Mouse (Mus musculus) ovary, adult 18-20 months (tissue): ENCODE measurements around the gene Hsd17b2.
A peak's percentile ranks its signal among the peaks of the same experiment; 100 is the strongest.
"Not testable (repeated sequence)": the region's sequence is repeated elsewhere in the genome, so short reads cannot be mapped to it uniquely, and the experiment has no call there.

Experiments
- DNase-seq: peaks from one replicate; pipeline ENCODE4 v3.0.0; 2022; ENCODE audit warnings: low spot score, mixed read lengths

The Hsd17b2 gene

DNA sequence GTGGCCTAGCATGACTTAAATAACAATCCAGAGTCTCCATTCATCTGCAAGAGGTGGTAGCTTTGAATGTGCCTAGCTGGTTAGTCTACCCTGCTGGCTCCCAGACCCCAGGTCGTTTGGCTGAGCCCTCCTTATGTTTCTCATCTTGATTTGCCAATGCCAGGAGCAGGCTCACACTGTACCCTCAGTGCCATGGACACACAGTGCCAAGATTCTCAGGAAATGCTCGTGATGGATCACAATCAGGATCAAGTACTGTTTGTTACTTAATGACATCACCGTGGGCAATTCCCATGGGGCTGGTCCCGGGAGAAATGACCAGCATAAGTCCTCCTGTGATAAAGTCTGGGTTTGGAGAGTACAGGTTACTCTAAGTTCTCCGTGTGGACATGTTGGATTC, 14.2 kb downstream of the Hsd17b2 start:
- DNase-seq, result no peak

DNA sequence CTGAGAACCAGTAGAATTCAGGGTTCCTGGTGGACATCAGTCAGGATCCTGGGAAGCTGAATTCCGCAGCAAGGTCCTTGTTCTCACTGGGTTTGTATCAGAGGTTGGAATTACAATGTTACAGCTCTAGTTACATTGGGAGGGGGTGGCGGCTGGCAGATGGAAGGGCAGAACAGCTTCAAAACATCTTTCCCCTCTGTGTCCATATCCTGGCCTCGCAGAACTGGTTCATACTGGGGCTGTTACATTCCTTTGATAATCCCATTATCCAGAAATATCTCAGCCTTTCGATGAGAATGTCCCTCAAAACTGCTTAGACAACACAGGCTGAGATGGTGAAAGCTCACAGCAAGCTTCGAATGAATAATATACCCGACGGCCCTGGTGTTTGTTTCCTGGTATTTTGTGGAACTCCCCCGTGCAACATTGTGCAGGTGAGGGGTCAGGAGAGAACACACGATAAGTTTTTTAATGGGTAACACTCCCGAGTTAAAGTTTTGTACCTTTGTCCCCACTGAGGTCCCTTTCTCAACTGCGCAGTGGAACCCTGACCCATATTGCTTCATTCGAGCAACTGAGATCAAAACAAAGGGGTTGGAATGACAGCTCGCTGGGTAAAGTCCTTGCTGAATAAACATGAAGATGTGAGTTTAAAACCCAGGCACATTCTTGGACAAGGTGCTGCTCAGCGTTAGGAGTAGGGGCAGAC, 16.6 kb downstream of the Hsd17b2 start:
- no peak for DNase-seq

DNA sequence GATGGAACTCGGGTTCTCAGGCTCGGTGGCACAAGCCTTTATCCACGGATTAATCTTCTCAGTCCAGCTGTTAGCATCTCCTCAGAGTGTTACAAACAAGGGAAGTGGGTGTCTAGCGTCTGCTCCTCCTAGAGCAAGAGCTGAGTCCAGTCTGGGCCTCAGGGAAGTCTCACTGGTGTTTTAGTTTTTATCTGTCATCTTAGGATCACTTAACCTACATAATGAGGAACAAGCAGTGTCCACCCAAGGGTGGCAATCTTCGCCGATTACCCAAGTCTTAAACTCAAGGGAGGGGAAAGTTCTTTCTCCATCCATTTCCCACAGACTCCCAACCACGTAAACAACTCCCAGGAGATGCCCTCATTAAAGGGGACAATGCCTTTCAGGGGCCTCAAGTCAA, 24.8 kb downstream of the Hsd17b2 start:
- no peak for DNase-seq

DNA sequence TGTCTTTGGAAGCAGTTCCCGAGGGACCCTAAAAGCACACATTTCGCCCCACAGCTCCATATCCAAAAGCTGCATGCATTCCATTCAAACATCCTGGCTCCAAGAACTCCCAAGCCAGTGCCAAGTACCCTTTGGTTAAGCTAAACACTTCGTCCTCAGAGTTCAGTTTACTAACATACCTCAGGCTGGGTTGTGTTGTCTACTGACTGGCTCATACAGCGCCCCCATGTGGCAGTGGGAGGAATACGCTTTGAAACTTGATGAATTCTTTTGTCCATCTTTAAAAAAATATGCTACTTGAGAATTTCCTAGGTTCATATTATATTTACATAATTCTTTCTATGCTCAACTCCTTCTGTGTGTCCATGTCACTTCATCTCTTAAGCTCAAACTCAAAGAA, 25.9 kb downstream of the Hsd17b2 start:
- no peak for DNase-seq

DNA sequence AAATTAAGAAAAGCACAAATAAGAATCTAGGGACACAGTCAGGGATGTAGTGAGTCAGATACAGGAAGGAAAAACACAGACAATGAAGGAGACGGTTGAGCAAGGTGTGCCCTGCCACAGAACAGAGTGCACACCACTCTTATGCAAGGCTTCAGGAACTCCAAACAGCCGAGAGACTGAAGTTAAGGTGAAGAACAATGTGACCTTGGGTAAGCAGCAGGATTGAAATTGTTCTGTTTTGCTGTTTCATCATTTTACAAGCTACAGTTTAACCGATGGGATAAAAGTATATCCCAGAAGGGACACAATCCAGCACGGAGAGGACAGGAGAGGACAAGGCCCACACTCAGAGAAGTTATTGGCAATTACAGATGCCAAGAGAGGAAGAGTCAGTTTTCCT, 26.5 kb downstream of the Hsd17b2 start:
- DNase-seq, result no peak

DNA sequence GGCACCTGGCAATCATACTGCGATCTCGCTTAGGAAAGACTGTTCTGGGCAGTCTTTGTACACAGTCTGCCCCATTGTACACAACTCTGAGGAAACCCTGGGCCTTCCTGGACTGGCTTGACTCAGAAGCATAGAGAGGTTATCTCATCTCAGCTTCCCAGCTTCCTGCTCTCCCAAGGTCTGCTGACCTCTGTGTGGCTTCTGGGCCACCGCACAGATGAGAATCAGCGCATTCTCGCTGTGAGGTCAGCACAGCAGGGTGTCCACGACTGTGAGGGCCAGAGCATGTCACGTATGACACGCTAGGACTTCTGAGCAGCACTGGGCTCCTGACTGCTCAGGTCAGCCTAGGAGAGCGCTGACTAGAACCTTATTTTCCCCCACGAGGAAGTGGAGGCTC, 29.3 kb downstream of the Hsd17b2 start:
- DNase-seq, result no peak

DNA sequence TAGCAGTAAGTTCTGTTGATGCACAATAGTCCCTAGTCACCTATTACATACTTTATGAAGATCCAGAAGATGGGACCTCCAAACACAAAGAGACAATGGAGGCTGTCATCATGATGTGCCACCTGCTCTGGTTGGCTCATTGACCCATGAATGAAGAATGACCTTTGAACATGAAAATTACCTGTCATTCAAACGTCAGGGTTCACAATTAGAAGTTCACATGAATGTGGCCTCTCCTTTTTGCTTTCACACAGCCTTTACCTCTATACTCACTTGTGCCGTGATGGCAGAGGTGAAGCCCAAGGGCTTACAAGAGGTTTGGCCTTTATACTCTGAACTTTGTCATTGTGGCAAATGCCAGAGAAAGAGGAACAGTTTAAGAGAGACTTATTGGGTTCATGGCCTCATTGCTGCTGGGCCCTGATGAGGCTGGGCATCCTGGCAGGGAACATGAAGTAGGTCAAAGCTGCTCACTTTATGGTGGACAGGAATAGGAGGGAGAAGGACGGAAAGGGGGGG, 35.0 kb downstream of the Hsd17b2 start:
- no peak for DNase-seq

DNA sequence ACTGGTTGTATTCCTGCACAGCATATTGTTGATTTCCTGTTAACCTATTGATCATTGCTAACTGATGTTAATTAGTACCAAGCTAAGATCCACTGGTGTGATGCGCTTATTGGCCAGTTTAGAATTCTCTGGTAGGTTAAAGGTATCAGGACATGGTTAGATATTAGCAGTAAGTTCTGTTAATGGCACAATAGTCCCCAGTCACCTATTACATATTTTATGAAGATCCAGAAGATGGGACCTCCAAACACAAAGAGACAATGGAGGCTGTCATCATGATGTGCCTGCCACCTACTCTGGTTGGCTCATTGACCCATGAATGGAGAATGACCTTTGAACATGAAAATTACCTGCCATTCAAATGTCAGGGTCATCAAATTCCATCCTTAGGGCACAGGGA, 36.5 kb downstream of the Hsd17b2 start:
- DNase-seq, result not testable (repeated sequence)

DNA sequence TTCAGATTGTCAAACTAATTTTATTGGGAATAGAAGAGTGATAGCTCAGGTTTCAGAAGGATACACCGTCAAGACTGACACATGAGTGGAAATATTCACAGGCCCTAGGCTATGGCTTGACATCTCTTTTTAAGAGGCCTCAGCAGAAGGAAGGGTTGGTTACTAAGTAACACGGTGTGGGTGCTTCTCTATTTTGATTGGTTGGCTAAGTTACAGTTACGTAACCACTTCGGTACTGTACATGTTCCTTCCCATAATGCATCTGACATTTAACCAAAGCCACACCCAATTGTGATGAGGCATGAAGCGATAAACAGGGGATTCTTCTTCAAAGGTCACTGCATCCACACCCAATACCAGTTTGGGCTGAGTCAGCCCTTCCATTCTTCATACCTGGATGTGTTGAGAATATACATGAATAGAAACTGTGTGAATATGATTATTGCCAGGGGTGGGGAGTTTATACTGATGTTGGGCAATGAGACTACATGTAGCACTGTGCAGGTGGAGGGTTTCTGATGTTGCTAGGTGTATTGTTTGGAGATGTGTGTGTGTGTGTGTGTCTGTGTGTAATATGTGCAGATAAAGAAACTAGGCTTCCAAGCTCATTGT, 38.8 kb downstream of the Hsd17b2 start:
- no peak for DNase-seq

DNA sequence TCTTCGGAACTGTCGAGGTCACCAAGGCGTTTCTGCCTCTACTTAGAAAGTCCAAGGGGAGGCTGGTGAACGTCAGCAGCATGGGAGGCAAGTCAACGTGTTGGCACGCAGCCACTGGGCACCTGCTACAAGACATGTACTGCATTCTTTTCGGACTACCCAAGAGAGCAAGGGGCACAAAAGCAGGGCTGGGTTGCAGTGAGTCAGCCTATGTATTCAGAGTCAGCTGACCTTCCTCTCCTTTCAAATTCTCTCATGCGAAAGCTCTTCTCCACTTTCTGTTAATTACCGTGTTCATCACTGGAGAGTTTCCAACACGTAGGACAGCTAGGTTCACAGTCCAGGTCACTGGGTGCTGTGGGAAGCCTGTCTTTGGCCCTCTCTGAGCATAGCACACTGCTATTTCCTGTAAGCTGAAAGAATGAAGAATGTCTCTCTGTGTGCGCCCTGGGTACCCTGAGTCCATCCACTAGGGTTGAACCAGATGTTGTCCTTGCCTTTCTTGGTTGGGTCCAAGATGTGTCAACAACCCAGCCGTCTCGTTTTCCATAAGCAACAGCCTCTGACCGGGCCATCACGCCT, 40.8 kb downstream of the Hsd17b2 start:
- DNase-seq, result peak; percentile 6

DNA sequence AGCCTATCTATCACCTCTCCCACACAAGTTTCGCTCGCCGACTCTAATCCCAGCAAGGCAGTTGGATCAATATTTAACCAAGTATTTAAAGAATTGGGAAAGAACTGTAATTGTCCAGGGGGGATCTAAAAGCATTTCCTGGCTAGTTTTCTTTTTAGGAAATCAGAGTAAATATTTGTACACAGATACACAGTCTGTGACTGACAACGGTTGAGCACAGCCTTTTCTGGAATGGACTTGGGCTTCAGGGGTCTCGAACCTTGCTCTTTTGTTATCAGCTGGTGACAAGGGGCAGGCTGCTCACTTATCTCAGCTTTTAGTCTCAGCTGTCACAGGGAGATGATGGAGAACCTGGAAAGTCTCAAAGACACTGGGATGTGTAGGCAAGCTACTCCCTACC, 44.9 kb downstream of the Hsd17b2 start:
- DNase-seq, result no peak

DNA sequence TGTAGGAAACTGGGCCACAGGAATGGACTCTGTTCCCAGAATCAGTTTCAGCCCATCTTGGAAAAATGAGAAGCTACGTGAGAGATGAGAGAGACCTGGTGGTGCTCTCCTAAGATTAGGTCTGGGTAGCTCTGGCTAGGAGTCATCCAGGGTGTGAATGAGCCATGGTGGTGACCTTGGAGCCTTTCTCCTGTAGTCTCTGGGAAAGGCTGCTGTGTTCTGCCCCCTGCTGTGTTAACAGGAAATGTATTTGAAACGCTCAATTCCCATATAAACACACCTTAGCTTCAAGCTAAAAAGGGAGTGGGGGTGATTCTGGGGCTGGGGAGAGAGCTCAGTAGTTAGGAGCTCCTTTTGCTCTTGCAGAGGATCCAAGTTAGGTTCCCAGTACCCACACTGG, 45.7 kb downstream of the Hsd17b2 start:
- no peak for DNase-seq

DNA sequence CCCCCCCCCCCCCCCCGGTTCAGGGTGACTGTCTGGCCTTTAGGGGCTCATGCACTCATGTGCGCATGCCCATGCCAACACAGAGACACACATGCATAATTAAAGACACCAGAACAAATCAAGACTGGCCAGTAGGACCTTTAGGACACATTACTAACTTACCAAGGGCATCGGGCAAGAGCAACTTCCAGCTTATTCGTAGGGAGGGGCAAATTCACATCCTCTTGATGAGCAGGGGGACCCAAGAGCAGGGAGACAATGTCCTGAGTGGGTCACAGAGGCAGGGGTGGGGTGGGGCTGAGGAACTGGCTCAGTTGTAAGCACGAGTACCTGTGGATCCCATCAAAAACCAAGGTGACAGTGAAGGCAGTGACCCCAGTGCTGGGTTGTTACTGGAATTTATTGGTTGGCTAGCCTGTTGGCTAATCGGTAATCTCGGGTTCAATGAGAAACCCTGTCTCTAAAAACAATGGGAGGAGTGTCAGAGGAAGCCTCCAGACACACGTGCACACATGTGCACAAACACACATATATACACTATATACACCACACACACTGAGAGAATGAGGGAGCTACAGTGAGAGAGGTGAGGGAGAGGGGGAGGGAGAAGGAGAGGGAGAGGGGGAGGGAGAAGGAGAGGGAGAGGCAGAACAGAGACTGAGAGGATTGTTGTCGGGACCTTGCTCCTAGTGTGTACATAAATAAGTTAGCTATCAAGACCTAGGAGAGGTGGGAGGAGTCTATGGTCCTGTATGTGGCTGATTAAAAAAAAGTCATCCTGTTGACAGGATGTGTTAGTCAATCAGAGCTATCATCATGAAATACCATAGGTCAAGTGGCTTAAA, 46.4 kb downstream of the Hsd17b2 start:
- no peak for DNase-seq

DNA sequence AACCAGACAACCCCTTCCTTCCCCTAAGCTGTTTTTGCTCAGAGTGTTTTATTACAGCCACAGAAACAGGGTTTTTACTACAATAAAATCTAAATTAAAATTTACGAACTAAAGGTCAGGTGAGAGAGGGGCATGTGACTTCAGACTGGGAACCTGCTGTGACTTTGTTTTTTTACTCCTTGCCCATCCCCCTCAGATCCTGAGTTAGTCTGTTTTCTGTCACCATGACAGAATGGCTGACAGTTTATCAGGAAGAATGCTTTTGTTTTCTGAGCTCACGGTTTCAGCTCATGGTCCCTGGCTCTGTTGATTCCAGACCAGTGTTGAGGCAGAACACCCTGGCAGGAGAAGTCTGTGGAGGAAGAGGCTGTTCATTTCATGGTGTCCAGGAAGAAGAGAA, 47.7 kb downstream of the Hsd17b2 start:
- no peak for DNase-seq

DNA sequence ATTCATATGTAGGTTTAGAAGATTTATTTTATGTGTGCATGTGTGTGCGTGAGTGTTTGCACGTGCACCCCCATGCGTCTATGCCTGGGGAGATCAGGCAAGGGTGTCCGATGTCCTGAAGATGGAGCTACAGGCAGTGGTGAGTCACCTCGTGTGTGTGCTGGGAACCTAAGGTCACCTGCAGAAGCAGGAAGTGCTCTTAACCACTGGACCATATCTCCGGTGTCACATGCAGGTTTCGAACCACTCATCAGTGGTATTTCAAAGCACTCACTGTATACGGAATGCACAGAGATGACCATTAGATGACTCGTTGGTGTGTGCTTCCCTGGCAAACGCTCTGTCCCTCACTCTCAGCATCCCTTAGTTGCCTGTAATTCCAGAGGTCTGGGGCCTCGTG, 56.2 kb downstream of the Hsd17b2 start:
- DNase-seq, result no peak

DNA sequence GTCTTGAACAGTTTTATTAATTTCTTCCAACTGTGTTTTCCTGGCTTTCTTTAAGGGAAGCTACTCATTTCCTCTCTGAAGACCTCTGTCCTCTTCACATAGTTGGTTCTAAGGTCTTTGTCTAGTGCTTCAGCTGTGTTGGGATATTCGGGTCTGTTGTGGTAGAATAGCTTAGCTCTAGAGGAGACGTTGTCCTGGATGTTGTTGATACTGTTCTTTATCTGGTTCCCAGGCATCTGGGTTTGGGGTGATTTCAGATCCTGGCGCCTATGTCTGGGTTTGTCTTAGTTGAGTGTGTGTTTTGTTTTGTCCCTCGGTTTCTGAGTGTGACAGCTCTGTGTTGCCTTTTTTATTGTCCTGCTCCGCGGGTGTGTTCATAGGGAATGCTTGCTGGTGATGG, 61.1 kb downstream of the Hsd17b2 start:
- DNase-seq, result no peak

DNA sequence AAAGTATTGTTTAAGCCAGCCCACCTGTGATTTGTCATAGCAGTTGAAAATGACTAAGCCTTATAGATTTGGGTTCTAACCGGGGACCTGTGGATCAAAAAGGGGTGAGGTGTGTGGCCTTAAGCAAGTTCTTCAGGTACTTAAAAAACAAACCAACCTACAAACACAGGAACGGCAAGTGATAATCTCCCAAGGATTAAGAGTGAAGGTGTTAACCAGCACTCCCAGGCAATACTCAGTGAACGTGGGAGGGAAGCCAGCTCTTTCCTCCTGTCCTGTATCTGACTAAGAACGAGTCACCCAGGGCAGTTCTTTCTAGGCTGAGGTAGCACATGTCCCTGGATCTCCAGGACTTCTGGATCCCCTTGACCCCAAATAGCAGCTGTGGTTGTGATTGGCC, 62.9 kb downstream of the Hsd17b2 start:
- DNase-seq, result no peak

DNA sequence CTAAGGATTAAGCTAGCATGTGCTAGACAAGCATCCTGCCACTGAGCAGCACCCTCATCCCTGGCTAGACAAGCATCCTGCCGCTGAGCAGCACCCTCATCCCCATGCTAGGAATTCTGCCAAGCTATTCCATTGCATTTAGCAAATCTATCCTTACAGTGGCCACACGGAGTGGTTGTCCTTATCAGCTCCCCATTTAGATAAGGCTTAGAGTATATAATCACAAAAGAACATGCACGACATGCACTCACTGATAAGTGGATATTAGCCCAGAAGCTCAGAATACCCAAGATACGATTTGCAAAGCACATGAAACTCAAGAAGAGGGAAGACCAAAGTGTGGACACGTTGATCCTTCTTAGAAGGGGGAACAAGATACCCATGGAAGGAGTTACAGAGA, 64.2 kb downstream of the Hsd17b2 start:
- DNase-seq, result no peak

DNA sequence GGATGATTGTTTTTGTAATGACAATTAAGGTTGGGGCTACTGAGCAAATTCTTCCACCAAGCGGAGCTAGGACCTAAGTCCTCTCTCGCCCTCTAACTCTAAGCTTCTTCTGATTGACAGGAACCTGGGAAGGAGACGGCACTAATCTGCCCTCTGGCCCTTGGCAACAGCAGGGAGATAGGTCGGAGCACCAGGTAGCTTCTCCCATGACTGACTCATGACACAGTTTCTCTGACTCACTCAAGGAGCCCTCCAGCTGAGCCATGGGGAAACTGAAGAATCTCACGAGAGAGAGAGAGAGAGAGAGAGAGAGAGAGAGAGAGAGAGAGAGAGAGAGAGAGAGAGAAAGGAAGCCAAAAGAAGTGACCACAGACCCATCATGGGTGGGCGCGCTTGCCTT, 67.3 kb downstream of the Hsd17b2 start:
- DNase-seq, result no peak

DNA sequence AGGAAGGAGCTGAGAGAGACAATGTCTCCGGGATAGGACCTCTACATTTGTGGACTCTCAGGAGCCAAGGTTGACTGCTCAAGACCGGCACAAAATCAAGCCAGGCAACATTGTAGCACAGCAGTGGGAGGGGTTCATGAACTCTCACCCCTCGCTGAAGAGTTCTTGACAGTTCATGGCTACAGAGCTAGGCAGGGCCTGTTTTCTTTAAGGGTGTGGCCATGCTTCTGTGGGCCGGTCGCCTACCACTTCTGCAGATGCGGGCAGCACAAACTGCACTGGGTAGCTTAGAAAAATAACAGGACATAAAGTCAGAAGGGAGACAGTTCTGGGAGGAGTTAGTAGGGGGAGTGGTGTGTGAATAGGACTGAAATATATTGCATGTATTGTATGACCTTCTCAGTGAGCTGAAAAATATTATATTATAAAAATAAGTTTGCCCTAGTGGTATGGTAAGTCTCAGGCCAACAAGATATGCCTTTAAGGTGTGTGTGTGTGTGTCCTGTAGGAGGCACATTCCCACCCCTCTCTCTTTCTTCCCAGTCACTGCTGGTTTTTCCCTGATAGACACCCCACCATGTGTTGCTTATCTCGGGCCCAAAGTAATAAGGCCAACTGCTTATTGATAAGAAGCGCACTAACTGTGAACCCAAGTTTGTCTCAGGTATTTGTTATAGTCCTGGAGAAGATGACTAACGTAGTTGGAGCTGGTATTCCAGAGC, 69.6 kb downstream of the Hsd17b2 start:
- no peak for DNase-seq

DNA sequence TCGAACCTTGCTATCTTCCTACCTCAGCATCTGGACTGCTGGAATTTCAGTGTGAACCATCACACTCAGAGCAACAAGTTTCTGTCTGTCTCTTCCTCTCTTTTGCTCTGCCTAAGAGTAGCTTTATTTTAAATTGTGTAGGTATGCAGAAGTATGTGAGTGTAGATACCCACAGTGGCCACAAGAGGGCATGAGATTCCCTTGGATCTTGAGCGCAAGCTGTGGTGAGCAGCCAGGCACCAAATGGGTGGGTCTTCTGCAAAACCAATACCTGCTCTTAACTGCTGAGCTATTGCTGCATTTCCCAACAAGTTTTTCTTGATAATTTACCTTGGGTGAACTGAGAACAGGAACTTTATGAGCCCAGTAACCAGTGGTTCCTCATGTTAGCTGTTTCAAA, 70.4 kb downstream of the Hsd17b2 start:
- DNase-seq, result no peak

DNA sequence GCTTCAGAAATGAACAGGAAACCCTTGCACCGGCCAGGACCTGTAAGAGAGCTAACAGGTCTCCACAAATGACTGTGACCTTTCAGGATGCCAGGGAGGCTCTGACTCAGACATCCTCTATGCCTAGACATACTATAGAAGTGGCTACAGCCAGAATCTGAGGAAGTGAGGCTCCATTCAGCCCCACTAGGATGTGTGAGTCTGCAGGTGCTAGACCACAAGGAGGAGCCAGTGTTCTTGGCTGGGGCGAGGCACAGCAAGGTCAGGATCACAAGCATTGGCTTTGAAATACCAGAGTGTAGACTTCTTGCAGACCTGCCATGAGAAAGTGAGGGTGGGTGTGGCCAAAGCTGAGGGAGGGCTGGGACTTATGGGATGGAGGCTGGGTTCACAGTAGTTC, 70.9 kb downstream of the Hsd17b2 start:
- DNase-seq, result no peak
